Mouse (Mus musculus) cerebellum, postnatal 36 days (tissue): Measurements from ENCODE around the gene Crtc2.
"Not testable (repeated sequence)": the region's sequence is repeated elsewhere in the genome, so short reads cannot be mapped to it uniquely, and the experiment has no call there.

ENCODE experiments used
- DNase-seq, 2 experiments: peaks; one replicate each; pipeline ENCODE4 v3.0.0; 2021 to 2022; ENCODE audit warnings: mixed read lengths in 2 of 2

Crtc2 gene

GRCm38 (mm10) chr3:90266901-90267775 is 13.2 kb downstream of the Crtc2 start:
- DNase-seq = peak in 1 of 2 experiments; percentile 2

GRCm38 (mm10) chr3:90268190-90268589 is 14.2 kb downstream of the Crtc2 start:
- peak in 1 of 2 experiments; percentile 2 for DNase-seq

- DNase-seq = no peak
These were observed 15.0 kb downstream of the Crtc2 start for GRCm38 (mm10) chr3:90268971-90269370.

GRCm38 (mm10) chr3:90270784-90271183 is 16.8 kb downstream of the Crtc2 start:
- no peak for DNase-seq

- DNase-seq = no peak
These were observed 18.2 kb downstream of the Crtc2 start for GRCm38 (mm10) chr3:90272170-90272569.

GRCm38 (mm10) chr3:90273855-90274254 is 19.9 kb downstream of the Crtc2 start:
- DNase-seq = no peak

GRCm38 (mm10) chr3:90275286-90275685 is 21.3 kb downstream of the Crtc2 start:
- DNase-seq = peak; percentile 74 to 79

- no peak for DNase-seq
These were observed 22.9 kb downstream of the Crtc2 start for GRCm38 (mm10) chr3:90276858-90277257.

GRCm38 (mm10) chr3:90277793-90278192 is 23.8 kb downstream of the Crtc2 start:
- DNase-seq = peak; percentile 86 to 87

GRCm38 (mm10) chr3:90278211-90278610 is 24.2 kb downstream of the Crtc2 start:
- no peak for DNase-seq

GRCm38 (mm10) chr3:90279216-90279615 is 25.3 kb downstream of the Crtc2 start:
- DNase-seq = no peak

GRCm38 (mm10) chr3:90279743-90280142 is 25.8 kb downstream of the Crtc2 start:
- no peak for DNase-seq

- no peak for DNase-seq
These were observed 26.7 kb downstream of the Crtc2 start for GRCm38 (mm10) chr3:90280708-90281107.

- no peak for DNase-seq
These were observed 30.2 kb downstream of the Crtc2 start for GRCm38 (mm10) chr3:90284150-90284549.

GRCm38 (mm10) chr3:90289403-90289802 is 35.4 kb downstream of the Crtc2 start:
- not testable (repeated sequence) for DNase-seq

- no peak for DNase-seq
These were observed 36.6 kb downstream of the Crtc2 start for GRCm38 (mm10) chr3:90290602-90291001.

GRCm38 (mm10) chr3:90291982-90292344 is 38.0 kb downstream of the Crtc2 start:
- DNase-seq = no peak

GRCm38 (mm10) chr3:90292345-90293275 is 38.6 kb downstream of the Crtc2 start, which contains the start of gene Gatad2b:
Gene Gatad2b, plus strand, starts transcription at chr3:90293178.
- DNase-seq = peak; percentile 99 to 100

- peak; percentile 43 to 67 for DNase-seq
These were observed 39.5 kb downstream of the Crtc2 start for GRCm38 (mm10) chr3:90293352-90294063.

GRCm38 (mm10) chr3:90294064-90294440 is 40.1 kb downstream of the Crtc2 start:
- DNase-seq = no peak

GRCm38 (mm10) chr3:90294651-90295050 is 40.7 kb downstream of the Crtc2 start:
- DNase-seq = no peak

GRCm38 (mm10) chr3:90305801-90306200 is 51.8 kb downstream of the Crtc2 start:
- DNase-seq = no peak

- DNase-seq = no peak
These were observed 55.6 kb downstream of the Crtc2 start for GRCm38 (mm10) chr3:90309589-90309988.
